Mouse (Mus musculus): Measurements from ENCODE around the gene Hoxd3.

Hoxd3 gene

GRCm38 (mm10) chr2:74691995-74692807 is 19.5 kb upstream of the Hoxd3 start:
- no peak for DNase-seq (ENCODE audit: low spot score in 2 of 2)

- no peak for DNase-seq (ENCODE audit: low spot score in 2 of 2)
These were observed 18.8 kb upstream of the Hoxd3 start for GRCm38 (mm10) chr2:74692808-74693431.

GRCm38 (mm10) chr2:74693432-74693827 is 18.3 kb upstream of the Hoxd3 start:
- no peak for DNase-seq (ENCODE audit: low spot score in 2 of 2)

- no peak for DNase-seq (ENCODE audit: low spot score in 2 of 2)
These were observed 17.7 kb upstream of the Hoxd3 start for GRCm38 (mm10) chr2:74694066-74694465.

GRCm38 (mm10) chr2:74695383-74695782 is 16.3 kb upstream of the Hoxd3 start:
- DNase-seq (ENCODE audit: low spot score in 2 of 2): no peak

- DNase-seq (ENCODE audit: low spot score in 2 of 2): no peak
These were observed 15.8 kb upstream of the Hoxd3 start for GRCm38 (mm10) chr2:74695813-74696430.

GRCm38 (mm10) chr2:74696442-74697335 is 15.0 kb upstream of the Hoxd3 start:
- no peak for DNase-seq (ENCODE audit: low spot score in 2 of 2)

- no peak for DNase-seq (ENCODE audit: low spot score in 2 of 2)
These were observed 14.1 kb upstream of the Hoxd3 start, which contains the start of gene Hoxd9 for GRCm38 (mm10) chr2:74697567-74698121. Gene Hoxd9, plus strand, starts transcription at chr2:74697727.

GRCm38 (mm10) chr2:74698201-74699052 is 13.3 kb upstream of the Hoxd3 start:
- no peak for DNase-seq (ENCODE audit: low spot score in 2 of 2)

- DNase-seq (ENCODE audit: low spot score in 2 of 2): no peak
These were observed 12.7 kb upstream of the Hoxd3 start for GRCm38 (mm10) chr2:74699053-74699430.

- DNase-seq (ENCODE audit: low spot score in 2 of 2): no peak
These were observed 11.8 kb upstream of the Hoxd3 start for GRCm38 (mm10) chr2:74699664-74700545.

GRCm38 (mm10) chr2:74700546-74701112 is 11.1 kb upstream of the Hoxd3 start:
- DNase-seq (ENCODE audit: low spot score in 2 of 2): no peak

GRCm38 (mm10) chr2:74701949-74702819 is 9.5 kb upstream of the Hoxd3 start:
- DNase-seq (ENCODE audit: low spot score in 2 of 2): peak; percentile 44 to 77

GRCm38 (mm10) chr2:74702820-74703219 is 8.9 kb upstream of the Hoxd3 start:
- DNase-seq (ENCODE audit: low spot score in 2 of 2): no peak

- DNase-seq (ENCODE audit: low spot score in 2 of 2): peak in 1 of 2 experiments; percentile 43
These were observed 8.4 kb upstream of the Hoxd3 start for GRCm38 (mm10) chr2:74703317-74703716.

- peak in 1 of 2 experiments; percentile 59 for DNase-seq (ENCODE audit: low spot score in 2 of 2)
These were observed 7.9 kb upstream of the Hoxd3 start for GRCm38 (mm10) chr2:74703720-74704392.

GRCm38 (mm10) chr2:74704393-74704998 is 7.2 kb upstream of the Hoxd3 start, which contains the start of gene Hoxd8:
Gene Hoxd8, plus strand, starts transcription at chr2:74704615.
- DNase-seq (ENCODE audit: low spot score in 2 of 2): peak in 1 of 2 experiments; percentile 61
